Mouse (Mus musculus) 416B (cell line): ENCODE measurements around the gene Atp6v0a2.

Experiments
- DNase-seq: peaks from one replicate; pipeline ENCODE4 v3.0.0; 2011; ENCODE audit warnings: low read depth

Atp6v0a2 gene

DNA sequence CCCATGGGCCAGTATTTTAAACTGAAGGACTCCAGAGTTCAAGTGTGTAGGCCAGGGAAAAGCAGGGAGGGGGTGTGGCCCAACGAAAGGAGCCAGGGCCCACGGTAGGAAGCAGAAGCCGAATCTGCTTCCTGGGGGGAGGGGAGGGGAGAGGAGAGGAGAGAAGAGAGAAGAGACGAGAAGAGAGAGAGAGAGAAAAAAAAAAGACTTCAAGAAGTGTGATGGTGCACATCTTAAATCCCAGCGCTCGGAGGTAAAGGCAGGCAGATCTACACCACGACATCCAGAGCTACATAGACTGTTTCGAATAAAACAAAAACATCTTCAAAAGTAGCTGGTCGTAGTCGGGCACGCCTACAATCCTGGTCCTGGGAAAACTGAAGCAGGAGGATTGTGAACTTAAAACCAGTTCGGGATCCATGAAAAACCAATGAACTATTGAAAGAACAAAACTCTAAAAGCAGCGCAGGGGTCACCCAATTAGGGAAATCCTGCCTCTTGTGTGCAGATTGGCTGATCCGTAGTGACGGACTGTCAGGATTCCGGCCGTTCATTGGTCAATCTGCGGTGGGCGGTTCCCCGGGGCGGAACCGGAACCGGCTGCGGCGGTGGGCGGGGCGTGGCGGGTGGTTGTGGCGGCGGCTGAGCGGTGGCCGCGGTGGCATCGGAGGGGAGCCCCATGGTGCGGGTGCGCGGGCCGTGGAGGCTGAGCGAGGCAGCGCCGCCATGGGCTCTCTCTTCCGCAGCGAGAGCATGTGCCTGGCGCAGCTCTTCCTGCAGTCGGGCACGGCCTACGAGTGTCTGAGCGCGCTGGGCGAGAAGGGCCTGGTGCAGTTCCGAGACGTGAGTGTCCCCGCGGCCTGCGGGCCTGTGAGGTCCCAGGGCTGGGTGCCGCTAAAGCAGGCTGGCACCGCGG, at the start of gene Atp6v0a2:
Gene Atp6v0a2 (plus strand): TSS at position 129 of the 916 bp plus-strand sequence.
- peak; percentile 91 for DNase-seq

DNA sequence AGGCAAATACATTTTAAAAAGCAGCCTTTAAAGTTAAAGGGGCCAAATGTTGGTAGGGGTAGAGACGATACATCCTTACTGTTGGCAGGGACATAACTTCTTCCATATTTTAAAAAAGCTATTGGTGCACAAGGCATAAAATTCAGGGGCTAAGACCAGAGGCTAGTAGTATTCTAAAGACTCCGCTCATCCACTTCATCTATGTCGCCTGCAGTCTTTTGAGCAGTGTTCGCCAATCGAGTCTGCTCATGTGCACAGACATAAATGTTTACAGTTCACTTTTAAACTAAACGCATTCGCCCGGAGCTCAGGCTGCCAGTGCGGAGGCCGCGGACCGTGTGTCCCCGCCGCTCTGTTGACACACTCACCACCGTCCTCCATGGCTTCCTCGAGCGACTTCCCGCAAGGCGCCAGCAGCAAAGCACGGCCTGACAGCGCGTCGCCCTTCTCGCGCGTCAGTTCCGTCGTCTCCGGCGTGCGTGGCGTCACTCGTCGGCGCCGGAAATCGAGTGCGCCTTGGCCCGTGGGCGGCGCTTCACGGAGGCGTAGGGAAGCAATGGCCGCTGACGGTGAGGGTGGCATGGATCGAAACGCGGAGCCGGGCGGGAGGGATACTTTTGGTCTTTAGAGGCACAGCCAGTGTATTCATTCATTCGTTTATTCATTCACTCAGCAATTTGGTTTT, 49.6 kb upstream of the Atp6v0a2 start, which contains the start of the genes Eif2b1 and Gtf2h3:
Gene Eif2b1 (minus strand): TSS at position 499 of the 685 bp plus-strand sequence.
Gene Gtf2h3 (plus strand): TSS at position 508 of the 685 bp plus-strand sequence.
- peak; percentile 94 for DNase-seq

DNA sequence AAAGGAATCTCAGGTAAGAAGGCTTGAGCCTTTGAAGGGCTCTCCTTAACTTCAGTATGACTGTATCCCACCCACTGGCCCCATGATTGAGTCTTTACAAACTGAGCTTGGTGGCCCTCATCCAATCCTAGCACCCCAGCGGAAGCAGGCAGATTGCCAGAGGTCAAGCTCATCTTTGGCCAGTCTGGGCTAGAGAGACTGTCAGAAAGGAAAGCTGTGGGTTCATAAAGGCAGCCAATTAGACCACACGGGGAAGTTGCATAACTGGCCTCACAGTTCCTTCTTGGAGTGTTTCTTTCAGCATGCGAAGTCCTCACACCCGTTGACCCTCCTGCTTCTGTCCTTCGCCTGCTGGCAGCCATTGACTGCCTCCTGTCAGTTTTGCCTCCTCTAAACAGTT, 45.9 kb upstream of the Atp6v0a2 start:
- DNase-seq = peak; percentile 97

DNA sequence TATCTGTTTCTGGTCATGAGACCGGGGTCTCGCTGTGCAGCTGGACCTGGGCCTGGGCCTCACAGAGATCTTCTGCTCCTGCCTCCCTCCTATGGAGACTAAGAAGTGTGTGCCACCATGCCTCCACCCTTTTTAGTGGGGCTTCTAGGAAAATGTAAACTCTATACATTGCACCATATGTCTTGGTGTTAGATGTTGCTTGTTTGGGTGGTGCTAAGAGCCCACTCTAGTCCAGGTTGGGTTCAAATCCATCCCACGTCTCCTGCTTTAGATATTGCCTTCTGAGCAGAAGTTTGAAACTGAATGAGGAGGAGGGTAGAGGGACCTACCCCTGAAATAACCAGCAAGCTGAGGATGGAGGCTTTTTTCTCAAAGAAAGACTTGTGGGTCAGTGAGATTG, 35.6 kb upstream of the Atp6v0a2 start:
- DNase-seq = no peak

DNA sequence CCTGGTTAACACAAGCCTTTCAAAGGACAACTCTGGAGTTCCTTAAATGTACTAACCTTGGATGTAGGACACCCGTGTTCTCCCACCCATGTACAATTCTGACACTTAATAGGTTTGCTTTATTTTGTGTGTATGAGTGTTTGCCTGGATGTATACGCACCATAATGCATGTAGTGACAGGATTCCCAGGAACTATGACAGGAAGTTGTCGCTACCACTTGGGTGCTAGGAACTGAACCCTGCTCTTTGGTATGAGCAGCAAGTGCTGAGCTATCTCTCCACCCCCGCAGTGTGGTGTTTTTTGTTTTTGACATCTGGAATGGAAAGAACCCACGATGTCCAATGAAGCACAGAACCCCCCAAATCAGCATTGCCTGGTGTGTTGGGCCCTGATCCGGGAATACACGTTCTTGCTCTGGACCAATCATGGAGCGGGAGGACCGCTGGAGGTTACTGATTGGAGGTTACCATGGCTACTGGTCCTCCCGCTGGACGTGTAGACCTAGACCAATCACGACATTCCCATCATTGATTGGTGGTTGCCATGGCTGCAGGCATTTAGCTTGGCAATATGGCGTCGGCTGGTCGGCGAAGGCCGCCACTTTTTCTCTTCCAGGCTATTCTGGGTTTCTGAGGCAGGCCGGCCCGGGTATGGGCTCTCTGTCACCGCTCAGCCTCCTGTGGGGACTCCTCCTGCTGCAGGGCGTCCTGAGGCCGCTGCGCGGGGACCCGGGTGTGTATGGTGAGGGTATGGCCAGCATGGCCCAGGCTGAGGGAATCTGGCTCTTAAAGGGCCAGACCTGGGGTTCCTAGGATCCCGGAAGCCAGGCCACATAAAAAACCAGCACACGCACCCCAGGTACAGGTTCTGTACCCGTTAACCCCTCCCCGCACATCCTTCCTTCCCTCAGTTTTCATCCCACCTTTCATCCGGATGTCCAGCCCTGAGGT, 29.9 kb upstream of the Atp6v0a2 start:
- DNase-seq = no peak

DNA sequence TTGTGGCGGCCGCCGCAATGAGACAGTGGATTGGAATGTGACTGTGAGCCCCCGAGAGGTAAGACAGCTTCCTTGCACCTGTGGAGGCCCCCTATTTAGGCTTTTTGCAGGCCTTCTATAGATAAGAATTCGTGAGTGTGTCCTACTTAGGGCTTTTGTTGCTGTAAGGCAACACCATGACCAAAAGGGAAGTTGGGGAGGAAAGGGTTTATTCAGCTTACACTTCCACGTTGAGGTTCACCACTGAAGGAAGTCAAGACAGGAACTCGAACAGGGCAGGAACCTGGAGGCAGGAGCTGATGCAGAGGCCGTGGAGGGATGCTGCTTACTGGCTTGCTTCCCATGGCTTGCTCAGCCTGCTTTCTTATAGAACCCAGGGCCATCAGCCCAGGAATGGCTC, 28.6 kb upstream of the Atp6v0a2 start:
- peak; percentile 61 for DNase-seq

DNA sequence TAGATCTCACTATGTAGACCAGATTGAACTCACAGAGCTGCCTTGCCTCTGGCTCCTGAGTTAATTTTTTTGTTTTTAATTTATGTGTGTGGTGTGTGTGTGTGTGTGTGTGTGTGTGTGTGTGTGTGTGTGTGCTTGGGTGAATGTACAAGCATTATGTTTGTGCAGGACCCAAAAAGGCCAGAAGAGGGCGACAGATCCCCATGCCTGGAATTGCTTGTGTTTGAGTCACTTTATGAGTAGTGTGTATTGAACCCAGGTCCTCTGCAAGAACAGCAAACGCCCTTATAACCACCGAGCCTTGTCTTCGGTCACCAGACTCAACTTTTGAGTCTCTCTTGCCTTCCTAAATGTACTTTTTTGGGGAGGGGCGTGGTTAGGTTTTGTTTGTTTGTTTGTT, 26.0 kb upstream of the Atp6v0a2 start:
- DNase-seq = peak; percentile 84

DNA sequence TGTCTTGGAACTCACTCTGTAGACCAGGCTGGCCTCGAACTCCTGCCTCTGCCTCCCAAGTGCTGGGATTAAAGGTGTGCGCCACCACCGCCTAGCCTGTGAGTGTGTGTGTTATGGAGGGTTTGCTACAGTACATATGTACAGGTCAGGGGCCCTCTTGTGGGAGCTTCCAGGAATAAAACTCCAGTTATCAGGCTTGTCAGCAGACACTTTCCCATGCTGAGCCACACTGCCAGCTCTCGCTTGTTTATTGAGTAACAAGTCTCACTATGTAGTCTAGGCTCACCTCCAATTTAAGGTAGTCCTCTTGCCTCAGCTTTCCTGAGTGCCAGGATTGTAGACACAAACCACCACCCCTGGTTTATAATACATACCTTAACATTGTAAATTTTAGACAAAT, 24.1 kb upstream of the Atp6v0a2 start:
- peak; percentile 52 for DNase-seq

DNA sequence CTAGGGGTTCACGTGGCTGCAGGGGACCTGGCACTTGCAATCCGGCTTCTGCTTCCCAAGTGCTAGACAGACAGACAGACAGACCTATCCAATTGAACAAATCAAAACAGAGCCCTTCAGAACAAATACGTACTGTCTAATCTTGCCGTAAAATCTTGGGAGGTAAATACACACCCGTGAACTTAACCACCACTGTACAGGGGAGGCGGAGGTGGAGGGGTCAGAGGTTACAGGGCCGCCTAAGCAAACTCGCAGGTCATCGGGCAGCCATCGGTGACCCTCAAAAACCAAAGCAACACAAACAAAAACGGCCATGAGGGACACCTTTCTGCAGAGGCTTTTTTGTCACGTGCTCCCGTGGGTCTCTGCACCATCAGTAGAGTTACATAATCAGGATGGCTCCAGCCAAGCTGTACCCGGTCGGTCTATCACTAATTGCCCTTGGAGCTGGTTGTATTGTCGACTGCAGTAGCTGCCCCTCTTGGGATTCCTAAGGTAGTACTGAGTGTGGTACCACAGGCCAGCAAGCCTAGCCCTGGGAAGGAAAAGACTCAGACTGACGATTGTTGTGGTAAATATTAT, 23.2 kb upstream of the Atp6v0a2 start:
- DNase-seq = no peak

DNA sequence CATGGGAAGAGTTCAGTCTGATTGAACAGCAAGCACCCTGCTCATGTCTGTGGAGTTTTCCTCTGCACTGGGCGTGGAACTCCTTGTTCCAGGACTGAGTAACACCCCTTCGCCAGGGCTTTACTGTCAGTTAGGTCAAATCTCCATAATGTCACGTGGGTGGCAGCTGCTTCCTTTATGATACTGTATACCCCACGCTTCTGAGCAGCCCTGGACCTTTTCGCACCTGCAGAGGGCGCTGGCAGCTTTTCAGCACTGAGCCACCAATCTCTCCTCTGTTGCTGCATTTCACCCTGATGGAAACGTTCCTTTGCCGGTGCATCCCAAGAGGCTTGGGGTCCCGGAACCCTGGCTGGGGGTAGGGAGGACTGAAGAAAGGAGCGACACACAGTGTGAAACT, 17.4 kb upstream of the Atp6v0a2 start:
- DNase-seq = peak; percentile 73

DNA sequence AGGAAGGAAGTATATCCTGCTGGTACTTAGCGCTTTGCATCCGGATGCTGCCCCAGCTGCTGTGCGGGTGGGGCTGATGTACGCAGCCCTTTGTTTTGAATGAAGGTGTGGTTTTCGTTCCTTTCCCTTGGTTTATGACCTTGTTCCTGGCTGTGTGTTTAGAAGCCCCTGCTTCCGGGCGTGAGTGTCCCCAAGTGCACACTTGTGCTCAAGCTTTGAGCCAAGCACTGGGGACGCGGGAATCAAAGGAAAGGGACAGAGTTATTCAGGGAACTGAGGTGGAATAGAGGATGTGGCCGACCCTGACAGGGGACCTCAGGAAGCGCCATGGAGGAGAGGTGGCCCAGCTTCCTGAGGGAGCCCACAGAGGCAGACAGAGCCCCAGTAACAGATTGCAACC, 13.7 kb upstream of the Atp6v0a2 start:
- DNase-seq = peak; percentile 32

DNA sequence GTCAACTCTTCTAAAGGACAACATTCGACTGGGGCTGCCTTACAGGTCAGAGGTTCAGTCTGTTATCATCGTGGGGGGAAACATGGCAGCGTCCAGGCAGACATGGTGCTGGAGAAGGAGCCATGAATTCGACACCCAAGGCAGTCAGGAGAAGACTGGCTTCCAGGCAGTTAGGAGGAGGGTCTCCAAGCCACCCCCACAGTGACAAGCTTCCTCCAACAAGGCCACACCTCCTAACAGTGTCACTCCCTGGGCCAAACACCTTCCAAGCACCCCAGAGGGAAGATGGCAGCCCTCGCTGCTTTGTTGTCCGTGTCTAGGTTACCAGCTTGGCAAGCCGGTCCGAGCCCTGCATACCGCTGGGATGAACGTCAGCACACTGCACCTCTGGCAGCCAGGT, 9.7 kb upstream of the Atp6v0a2 start:
- no peak for DNase-seq

DNA sequence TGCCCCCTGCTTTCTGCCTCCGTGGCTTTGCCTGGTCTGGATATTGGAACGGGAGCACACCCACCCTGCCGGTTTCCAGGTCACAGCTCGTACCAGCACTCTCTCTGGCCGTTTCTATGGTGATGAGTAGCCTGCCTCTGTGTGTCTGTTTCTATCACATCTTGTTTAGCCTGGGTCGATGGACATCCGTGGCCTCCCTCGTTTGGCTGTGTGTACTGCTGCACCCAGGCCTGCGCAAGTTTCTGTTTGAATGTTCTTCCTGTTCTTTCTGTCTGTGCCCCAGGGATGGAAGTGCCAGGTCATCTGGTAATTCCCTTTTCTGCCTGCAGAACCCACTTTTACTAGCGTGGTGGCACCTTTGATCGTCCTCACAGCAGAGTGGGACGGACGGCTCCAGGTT, 7.0 kb upstream of the Atp6v0a2 start:
- DNase-seq = no peak

DNA sequence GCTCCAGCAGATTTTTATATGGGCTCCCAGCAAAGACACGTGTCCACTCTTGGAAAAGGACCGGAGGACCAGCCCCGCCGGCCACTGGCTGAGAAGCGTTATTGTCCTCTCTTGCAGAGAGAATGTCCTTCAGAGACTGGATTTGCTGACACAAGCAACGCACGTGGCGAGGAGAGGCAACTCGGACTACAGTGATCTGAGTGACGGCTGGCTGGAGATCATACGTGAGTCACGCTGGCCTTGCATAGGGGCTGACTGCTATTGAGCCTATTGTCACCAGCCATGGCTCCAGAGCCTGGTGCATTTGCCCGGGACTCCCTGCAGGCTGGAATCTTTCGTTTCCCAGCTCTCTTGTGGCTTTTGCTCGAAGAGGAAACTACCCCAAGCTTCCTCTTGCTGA, 5.5 kb upstream of the Atp6v0a2 start:
- no peak for DNase-seq

DNA sequence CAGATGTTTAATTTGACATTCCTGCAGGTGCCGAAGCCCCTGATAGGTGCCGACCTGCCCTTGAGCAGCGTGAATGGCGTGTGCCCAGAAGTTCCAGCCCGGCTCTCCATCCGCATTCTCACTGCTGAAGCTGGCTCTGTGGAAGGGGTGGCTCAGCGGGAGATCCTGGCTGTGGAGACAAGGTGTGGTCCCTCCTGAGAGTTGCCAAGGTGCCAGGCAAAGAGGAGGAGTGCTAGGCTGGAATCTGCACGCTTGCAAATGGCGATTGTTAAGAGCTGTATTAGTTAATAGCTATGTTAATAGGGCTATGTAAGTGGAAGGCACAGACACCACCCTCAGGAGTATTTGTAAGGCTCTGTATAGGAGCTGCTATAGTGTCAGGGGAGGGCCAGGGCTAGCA, 4.1 kb upstream of the Atp6v0a2 start:
- DNase-seq = no peak

DNA sequence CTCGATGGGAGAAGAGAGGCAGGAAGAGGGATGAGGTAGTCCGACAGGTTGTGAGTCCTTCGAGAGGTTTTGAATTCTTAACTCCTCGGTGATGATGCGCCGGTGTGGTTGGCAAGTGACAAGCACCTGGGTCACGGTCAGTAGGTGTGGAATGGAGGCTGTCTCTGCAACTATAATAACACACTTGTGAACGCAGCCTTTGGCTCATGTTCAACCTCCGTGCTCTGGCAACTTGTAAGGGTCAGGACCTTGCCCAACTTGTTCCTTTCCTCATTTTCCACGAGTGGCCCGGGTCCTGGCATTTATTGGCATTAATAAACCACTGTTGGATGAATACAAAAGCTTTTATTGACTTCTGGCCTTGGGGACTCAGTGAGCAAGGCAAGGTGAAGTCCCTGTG, 1.3 kb downstream of the Atp6v0a2 start:
- no peak for DNase-seq

DNA sequence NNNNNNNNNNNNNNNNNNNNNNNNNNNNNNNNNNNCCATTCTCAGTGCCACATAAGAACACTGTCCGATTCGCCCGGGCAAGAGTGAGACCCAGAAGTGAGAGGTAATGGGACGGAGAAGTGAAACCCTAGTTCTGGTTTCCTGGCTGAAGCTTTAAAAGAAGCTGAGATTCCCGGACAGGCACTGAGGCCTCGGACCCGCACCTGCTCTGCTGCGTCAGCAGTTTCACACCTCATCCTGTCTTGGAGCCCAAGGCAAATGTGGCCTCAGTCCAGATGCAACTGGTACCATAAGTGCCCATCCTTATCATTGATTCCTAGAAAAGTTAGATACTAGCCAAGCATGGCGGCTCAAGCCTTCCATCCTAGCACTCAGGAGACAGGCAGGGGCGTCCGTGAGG, 3.3 kb downstream of the Atp6v0a2 start:
- DNase-seq = no peak

DNA sequence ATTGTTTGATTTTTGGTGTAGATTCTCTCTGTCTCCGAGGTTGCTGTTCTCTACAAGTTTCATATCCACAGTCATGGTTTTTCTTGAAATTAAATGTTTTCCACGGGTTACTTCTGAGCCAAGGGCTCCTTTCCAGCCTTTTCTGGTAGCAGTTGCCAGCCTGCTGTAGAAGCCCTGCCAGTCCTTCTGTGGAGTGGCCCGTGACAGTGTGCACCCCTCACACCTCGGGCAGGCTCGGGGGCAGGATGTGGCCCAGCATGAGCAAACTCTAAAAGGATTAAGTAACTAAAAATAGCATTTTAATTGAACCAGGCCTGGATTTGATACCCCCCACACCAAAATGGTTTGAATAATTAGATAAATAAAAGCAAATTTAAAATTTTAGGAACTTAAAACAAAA, 4.1 kb downstream of the Atp6v0a2 start:
- DNase-seq = no peak

DNA sequence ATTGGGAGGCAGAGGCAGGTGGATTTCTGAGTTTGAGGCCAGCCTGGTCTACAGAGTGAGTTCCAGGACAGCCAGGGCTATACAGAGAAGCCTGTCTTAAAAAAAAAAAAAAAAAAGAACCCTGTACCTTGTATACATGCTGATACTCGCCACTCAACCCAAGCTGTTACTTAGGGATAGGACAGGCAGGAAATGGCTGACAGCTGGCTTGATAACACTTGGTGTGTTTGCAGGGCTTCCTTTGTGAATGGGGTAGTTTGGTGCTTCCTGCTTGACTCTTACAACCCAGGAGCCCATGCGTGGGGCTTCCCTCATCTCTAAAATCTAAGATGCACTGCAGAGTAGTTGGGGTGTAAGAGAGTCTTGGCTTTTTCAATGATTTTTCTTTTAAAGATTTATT, 5.0 kb downstream of the Atp6v0a2 start:
- peak; percentile 91 for DNase-seq

DNA sequence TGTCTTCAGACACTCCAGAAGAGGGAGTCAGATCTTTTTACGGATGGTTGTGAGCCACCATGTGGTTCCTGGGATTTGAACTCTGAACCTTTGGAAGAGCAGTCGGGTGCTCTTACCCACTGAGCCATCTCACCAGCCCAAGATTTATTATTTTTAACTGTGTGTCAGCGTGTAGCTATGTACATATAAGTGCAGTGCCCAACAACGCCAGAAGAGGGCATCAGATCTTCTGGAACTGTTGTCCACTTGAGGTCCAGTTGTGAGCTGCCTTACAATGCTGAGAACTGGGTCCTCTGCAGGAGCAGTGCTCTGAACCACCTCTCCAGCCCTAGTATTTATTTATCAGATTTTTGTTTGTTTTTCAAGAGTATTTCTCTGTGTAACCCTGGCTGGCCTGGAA, 6.7 kb downstream of the Atp6v0a2 start:
- peak; percentile 58 for DNase-seq

DNA sequence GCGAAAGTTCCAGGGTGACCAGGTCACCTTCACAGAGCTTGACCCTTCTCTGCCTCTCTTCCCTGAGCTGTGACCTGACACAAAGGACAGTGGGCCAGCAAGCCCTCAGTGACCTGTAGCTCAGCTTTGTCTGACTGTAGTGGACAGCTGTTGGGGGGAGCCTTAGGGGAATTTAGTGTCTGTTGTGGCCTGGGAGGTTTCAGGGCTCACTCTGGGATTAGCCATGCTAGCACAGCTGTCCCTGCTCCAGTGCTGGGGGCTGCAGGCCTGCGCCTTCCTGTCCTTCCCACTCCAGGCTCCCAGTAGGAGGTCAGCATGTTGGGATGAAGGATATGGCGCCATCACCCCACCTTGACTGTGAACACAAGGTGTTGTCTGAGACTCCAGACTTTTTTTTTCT, 7.8 kb downstream of the Atp6v0a2 start:
- no peak for DNase-seq

DNA sequence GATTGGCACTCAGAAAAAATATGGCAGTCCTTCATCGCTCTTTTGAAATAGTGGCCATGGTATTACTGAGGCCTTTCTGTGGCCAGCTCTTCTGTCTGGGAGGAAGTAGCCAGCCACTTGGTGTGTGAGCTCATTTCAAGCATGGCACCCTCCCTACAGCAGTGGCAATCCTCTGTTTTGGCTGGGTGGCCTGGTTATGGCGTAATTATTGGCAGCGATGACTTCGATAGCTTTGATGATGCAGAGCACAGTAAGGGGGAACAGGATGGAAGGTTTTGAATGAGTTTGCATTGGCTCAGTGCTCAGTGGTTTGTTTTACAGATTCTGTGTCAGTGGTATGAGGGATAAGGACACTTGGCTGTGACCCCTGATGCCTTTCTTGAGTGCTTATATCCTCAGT, 8.3 kb downstream of the Atp6v0a2 start:
- peak; percentile 40 for DNase-seq
